Mouse (Mus musculus) testis, adult 2 months (tissue): Measurements from ENCODE around the gene Samd4b.

ENCODE experiments used
- CTCF ChIP-seq: fragments of 200-500 bp; IDR thresholded peaks from 2 replicates; pipeline ENCODE4 v1.5.1; 2012; ENCODE audit warnings: low read depth, mild to moderate bottlenecking, inconsistent platforms, low read length, moderate library complexity; ENCODE audit not compliant: control insufficient read depth, insufficient read depth, insufficient replicate concordance
- POLR2A ChIP-seq: fragments of 200-500 bp; IDR thresholded peaks from 2 replicates; pipeline ENCODE4 v1.6.1; 2012; ENCODE audit warnings: low read depth, mild to moderate bottlenecking, inconsistent platforms, low read length, moderate library complexity; ENCODE audit not compliant: control insufficient read depth

DNA sequence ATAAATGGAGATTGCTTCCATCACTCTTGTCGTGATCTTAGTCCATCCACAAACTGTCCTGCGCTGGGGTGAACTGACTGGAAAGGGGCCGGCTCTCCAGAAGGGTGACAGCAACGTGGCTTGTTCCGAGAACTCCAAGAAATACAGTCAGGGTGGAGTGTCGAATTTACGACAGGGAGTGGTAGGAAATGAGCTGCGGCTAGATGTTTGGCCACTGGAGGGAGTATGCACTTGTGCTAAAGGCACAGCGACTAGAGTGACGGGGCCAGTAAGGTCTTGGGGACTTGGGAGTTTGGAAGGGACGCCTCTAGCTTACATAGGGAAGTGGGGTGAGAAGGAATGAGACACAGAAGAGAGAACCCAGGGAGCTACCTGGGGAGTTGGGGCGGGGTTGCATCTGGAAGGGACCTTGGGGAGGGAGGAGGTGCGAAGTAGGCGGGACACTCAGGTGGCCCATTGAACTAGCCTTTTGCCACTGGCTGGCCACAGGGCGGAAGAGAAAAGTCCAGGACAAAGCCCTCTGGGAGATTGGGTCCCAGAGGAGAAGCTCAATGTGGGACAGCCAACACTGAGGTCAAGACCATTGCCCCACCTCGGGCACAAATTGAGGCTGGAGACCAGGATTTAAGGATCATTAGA lies 160.9 kb downstream of the Samd4b start, which contains the start of gene Gmfg:
- TF ChIP-seq CTCF (peak; percentile 51; the same call in 1 of the 2 replicates), POLR2A (no peak)
